Mouse (Mus musculus) gonadal fat pad, adult 2 months (tissue): ENCODE measurements around the gene Cmtr1. TPM values are rescaled to one million over a fixed set of nuclear protein-coding genes. Genes with fewer than 3 reads are reported as not detected.

Experiments used
- DNase-seq: peaks from one replicate; pipeline ENCODE4 v3.0.0-alpha.2; 2012; ENCODE audit warnings: low read depth
- polyA plus RNA-seq: library from polyadenylated mRNA; depleted of rRNA; stranded (reverse); fragments of >200 nt; gene quantifications from 2 replicates; pipeline ENCODE4 v1.2.3, GENCODE M21; 2012; rRNA removed

The Cmtr1 gene
- polyA plus RNA-seq, 1 experiment = 29.9 TPM

- no peak for DNase-seq
These were observed 72.1 kb downstream of the Cmtr1 start for GRCm38 (mm10) chr17:29732522-29732921.

GRCm38 (mm10) chr17:29736448-29737014 lies 76.1 kb downstream of the Cmtr1 start:
- DNase-seq = no peak

- DNase-seq = no peak
These were observed 77.7 kb downstream of the Cmtr1 start for GRCm38 (mm10) chr17:29737849-29738804.

DNA sequence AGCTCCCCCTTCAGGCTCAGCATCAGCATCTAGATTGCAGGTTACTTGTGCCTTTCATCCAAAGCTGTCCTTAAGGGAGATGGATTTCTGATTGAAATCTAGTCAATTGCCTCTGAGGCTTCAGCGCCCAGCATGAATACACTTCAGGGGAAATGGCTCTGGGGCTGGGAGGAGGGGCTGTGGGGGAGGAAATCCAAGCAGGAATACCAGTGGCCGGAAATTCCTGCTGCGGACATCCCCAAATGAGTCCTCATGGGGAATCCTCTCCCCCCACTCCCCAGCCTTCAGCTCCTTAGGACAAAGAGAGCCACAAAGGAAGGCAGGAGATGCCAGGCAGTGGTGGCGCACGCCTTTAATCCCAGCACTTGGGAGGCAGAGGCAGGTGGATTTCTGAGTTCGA lies 87.1 kb downstream of the Cmtr1 start:
- DNase-seq = no peak

- no peak for DNase-seq
These were observed 94.1 kb downstream of the Cmtr1 start for GRCm38 (mm10) chr17:29754510-29754909.

Other genes with a start within 250 kb of the Cmtr1 start
- gene Pim1, start 169.8 kb upstream of the Cmtr1 start, polyA plus RNA-seq = 9.5 and 10.9 TPM in 2 replicates
- not detected in 2 replicates for gene Gm17657, start 111.0 kb upstream of the Cmtr1 start, polyA plus RNA-seq
- 14.0 and 16.4 TPM in 2 replicates for gene Tbc1d22b, start 110.8 kb upstream of the Cmtr1 start, polyA plus RNA-seq
- 0.81 and 1.6 TPM in 2 replicates for gene Tmem217, start 108.2 kb upstream of the Cmtr1 start, polyA plus RNA-seq
- 23.1 and 23.2 TPM in 2 replicates for gene Rnf8, start 45.8 kb upstream of the Cmtr1 start, polyA plus RNA-seq
- gene Gm28043, start 45.7 kb upstream of the Cmtr1 start, polyA plus RNA-seq = 0.99 and 1.8 TPM in 2 replicates
- 8.0 and 22.9 TPM in 2 replicates for gene Ccdc167, start 56.4 kb downstream of the Cmtr1 start, polyA plus RNA-seq